Mouse (Mus musculus) limb, embryonic 14.5 days (tissue): ENCODE results near the gene Shc1. TPM values are rescaled to one million over a fixed set of nuclear protein-coding genes. Genes with fewer than 3 reads are reported as not detected.

Experiments used
- ATAC-seq: fragments of 200-750 bp; cut with Nextera tagmentation; 2 replicates; pipeline ENCODE4 v1.8.0; 2017; ENCODE audit warnings: low read depth, moderate number of reproducible peaks, moderate TSS enrichment; ENCODE audit not compliant: low FRiP score
- DNase-seq: peaks from one replicate; pipeline ENCODE4 v3.0.0-alpha.2; 2015; ENCODE audit warnings: low spot score
- H3K27ac ChIP-seq: fragments of 300-500 bp; sonication (generic); replicated peaks from 2 replicates; pipeline ENCODE4 v1.5.1; 2014; ENCODE audit warnings: low read depth, mild to moderate bottlenecking, low read length, moderate library complexity, mixed read lengths
- H3K27me3 ChIP-seq: fragments of 300-500 bp; sonication (generic); 2 replicates; pipeline ENCODE4 v1.6.1; 2014; ENCODE audit warnings: low read length, mixed read lengths; ENCODE audit not compliant: control insufficient read depth, insufficient read depth
- H3K36me3 ChIP-seq: fragments of 300-500 bp; sonication (generic); 2 replicates; pipeline ENCODE4 v1.6.1; 2014; ENCODE audit warnings: mild to moderate bottlenecking, low read length, moderate library complexity, mixed read lengths; ENCODE audit not compliant: control insufficient read depth, insufficient read depth
- H3K4me1 ChIP-seq: fragments of 300-500 bp; sonication (generic); 2 replicates; pipeline ENCODE4 v1.6.1; 2014; ENCODE audit warnings: antibody characterized with exemption, low read length, mixed read lengths; ENCODE audit not compliant: control insufficient read depth, insufficient read depth
- H3K4me2 ChIP-seq: fragments of 300-500 bp; sonication (generic); replicated peaks from 2 replicates; pipeline ENCODE4 v1.6.1; 2014; ENCODE audit warnings: low read depth, mild to moderate bottlenecking, low read length, moderate library complexity; ENCODE audit not compliant: severe bottlenecking
- H3K4me3 ChIP-seq: fragments of 300-500 bp; sonication (generic); replicated peaks from 2 replicates; pipeline ENCODE4 v1.5.1; 2014; ENCODE audit warnings: low read length
- H3K9ac ChIP-seq: fragments of 300-500 bp; sonication (generic); 2 replicates; pipeline ENCODE4 v1.6.1; 2014; ENCODE audit warnings: mild to moderate bottlenecking, low read depth, low read length, moderate library complexity; ENCODE audit not compliant: severe bottlenecking
- H3K9me3 ChIP-seq: fragments of 300-500 bp; sonication (generic); 2 replicates; pipeline ENCODE4 v1.6.1; 2016; ENCODE audit warnings: low read length; ENCODE audit not compliant: control insufficient read depth
- POLR2A ChIP-seq: fragments of 200-500 bp; IDR thresholded peaks from 2 replicates; pipeline ENCODE4 v1.8.0; 2012; ENCODE audit warnings: inconsistent platforms, mild to moderate bottlenecking, moderate library complexity, borderline replicate concordance; ENCODE audit not compliant: insufficient read depth, insufficient read length; ENCODE audit errors: extremely low read depth
- WGBS: fragments of 180-500 bp; shearing (Covaris S2); extraction: QIAGEN DNeasy Blood & Tissue Kit; methylation state at CpG from one replicate; pipeline ENCODE4 v1.1.7; 2014; 5-methylcytosine and 5-hydroxymethylcytosine counted together
- polyA plus RNA-seq, 2 experiments: library from polyadenylated mRNA; depleted of rRNA in 1 of 2; stranded (reverse) in 1 of 2; unstranded in 1 of 2; fragments of >200 nt; fragmentation: Nextera tagmentation in 1 of 2; extraction: Ambion mirVana in 1 of 2; gene quantifications; 2 replicates each; pipeline versions ENCODE4 v1.2.1 to v1.2.3; 2012 to 2014

Shc1 gene
- polyA plus RNA-seq (2012; rRNA removed) (134 and 166 TPM in 2 replicates), polyA plus RNA-seq (2014; fragmentation: Nextera tagmentation; extraction: Ambion mirVana) (72.5 and 80.0 TPM in 2 replicates)

- peak within 1 kb of the TSS; percentile 61 for H3K4me3 ChIP-seq
- WGBS, result under 1% methylated on average over 39 of the region's 39 CpGs
- no peak for TF ChIP-seq POLR2A
- H3K9me3 ChIP-seq, result no peaks in the 10 kb centered on the region
- no peaks in the 10 kb centered on the region for H3K27me3 ChIP-seq
- H3K36me3 ChIP-seq, result peaks cover 34% of the 10 kb centered on the region
- H3K9ac ChIP-seq, result peak within 1 kb of the TSS; percentile 64
- DNase-seq, result peak; percentile 99
- peak; percentile 95 for ATAC-seq
- peak within 1 kb of the TSS; percentile 84 for H3K4me2 ChIP-seq
- H3K27ac ChIP-seq, result peak within 1 kb of the TSS; percentile 90
- peaks cover 28% of the 10 kb centered on the region for H3K4me1 ChIP-seq
Observed at GRCm38 (mm10) chr3:89418170-89418860, at the start of gene Shc1, which contains the start of gene Cks1b. Gene Shc1 (plus strand): TSS chr3:89418443. Gene Cks1b (minus strand): TSS chr3:89418383.

DNA sequence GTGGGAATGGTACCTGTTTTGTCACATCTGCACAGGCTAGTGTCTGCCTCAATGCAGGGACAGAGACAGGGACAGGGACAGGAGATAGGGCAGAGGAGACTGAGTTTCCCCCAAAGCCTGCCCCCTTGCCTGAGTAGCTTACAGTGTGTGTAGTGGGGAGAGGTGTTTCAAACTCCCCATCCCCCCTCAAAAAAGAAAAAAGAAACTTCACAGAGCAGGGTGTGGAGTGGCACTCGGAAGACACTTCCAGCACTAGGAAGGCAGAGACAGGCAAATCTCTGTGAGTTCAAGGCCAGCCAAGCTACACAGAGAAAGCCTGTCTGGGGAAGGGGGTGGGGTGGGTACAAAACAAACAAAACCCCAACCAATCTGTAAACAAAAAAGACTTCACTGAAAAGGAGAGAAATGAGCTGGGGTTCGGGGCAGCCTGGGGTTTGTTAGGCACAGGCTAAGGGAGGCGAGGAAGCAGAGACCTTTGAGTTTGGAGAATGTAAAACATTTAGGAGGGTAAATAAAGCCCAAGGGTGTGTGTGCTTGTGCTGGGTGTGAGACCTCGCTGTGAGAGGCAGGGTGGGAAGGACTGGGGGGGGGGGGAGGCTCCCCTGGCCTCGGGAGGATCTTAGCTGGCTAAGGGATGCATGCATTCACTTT, 44.5 kb upstream of the Shc1 start:
- no peak overlapping the region for H3K4me3 ChIP-seq
- whole genome bisulfite sequencing, result 44% methylated on average over 5 of the region's 5 CpGs
- H3K4me1 ChIP-seq, result peaks cover 6% of the 10 kb centered on the region
- no peak overlapping the region for H3K4me2 ChIP-seq
- DNase-seq, result no peak
- no peak for TF ChIP-seq POLR2A
- ATAC-seq, result no peak
- no peaks in the 10 kb centered on the region for H3K36me3 ChIP-seq
- no peak overlapping the region for H3K27ac ChIP-seq
- H3K27me3 ChIP-seq, result no peaks in the 10 kb centered on the region
- H3K9ac ChIP-seq, result no peak overlapping the region
- H3K9me3 ChIP-seq, result no peaks in the 10 kb centered on the region

DNA sequence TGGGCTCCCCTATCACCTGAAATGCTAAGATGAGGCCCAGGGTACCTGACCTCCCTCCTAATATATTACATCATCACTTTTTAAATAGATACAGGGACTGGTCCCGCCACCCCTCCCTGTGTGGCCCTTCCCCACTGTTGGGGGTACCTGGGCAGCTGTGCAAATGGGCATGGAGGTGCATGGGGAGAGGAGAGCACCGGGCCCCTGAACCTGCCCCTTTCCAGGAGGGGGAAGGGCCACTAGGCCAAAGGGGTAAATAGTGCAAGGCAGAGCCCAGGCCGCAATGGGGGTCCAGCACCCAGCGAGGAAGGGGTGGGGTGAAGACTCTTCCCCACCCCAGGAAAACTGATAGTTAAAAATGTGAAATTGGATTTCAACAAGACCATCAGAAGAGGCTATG, 40.4 kb upstream of the Shc1 start:
- DNase-seq (no peak), ATAC-seq (0 out of 2 replicates have a peak, but pooled peaks have one; percentile 1)
- Histone ChIP-seq H3K4me1 (peaks cover 10% of the 10 kb centered on the region), H3K36me3 (no peaks in the 10 kb centered on the region), H3K27me3 (no peaks in the 10 kb centered on the region), H3K4me2 (peak overlapping the region; percentile 65), H3K4me3 (peak overlapping the region; percentile 41; the same call in 1 of the 2 replicates), H3K27ac (no peak overlapping the region), H3K9ac (peak overlapping the region; percentile 57; the same call in 1 of the 2 replicates), H3K9me3 (no peaks in the 10 kb centered on the region)
- TF ChIP-seq POLR2A, result no peak
- 67% methylated on average over 4 of the region's 4 CpGs for WGBS

DNA sequence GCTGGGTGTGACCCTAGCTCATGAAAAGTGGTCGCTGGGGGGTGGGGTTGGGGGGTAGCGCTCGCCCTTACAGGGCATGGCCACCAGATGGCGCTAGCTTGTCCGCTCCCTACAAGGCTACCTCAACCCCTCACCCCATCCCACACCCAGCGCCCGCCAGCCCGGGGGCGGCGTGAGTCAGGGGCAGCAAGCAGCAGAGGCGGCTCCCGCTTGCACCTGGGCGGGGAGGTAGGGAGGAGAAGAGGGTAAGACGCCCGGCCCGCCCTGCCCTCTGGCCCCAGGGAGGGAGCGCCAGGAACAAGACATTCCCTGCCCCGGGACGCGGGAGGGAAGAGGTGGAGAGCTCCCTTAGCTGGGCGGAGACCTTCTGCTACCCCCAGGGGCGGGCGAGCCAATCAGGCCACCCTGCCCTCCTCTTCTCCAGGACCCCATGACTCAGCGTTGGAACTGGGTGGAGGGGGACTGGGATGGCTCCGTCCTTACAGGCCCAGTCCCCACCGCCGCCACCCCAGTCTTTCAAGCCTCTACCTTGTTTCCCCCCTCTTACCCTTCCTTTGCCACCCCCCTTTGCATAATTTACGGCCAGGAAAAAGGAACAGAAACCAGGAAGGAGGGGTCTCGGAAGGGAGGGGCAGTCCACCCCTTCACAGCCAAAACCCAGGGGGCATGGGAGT, 39.7 kb upstream of the Shc1 start:
- H3K4me3 ChIP-seq, result peak overlapping the region; percentile 41
- H3K9me3 ChIP-seq, result no peaks in the 10 kb centered on the region
- DNase-seq, result peak; percentile 85
- H3K4me1 ChIP-seq, result peaks cover 10% of the 10 kb centered on the region
- H3K27me3 ChIP-seq, result no peaks in the 10 kb centered on the region
- peak overlapping the region; percentile 65 for H3K4me2 ChIP-seq
- TF ChIP-seq POLR2A, result no peak
- H3K36me3 ChIP-seq, result no peaks in the 10 kb centered on the region
- no peak overlapping the region for H3K27ac ChIP-seq
- WGBS, result under 1% methylated on average over 20 of the region's 29 CpGs
- ATAC-seq, result peak; percentile 94
- peak overlapping the region; percentile 57 for H3K9ac ChIP-seq
